Mouse (Mus musculus): Measurements from ENCODE around the gene Myo5c. TPM values are rescaled to one million over a fixed set of nuclear protein-coding genes. Genes with fewer than 3 reads are reported as not detected.

Myo5c gene
- polyA plus RNA-seq, 1 experiment, result 12.1 TPM

- 52% methylated on average over 3 of the region's 3 CpGs for WGBS
- peak overlapping the region; percentile 14; the same call in 1 of the 2 replicates for H3K27ac ChIP-seq (ENCODE audit: insufficient read depth, low read depth, low read length)
- TF ChIP-seq POLR2A (IDR thresholded peaks at IDR 0.05; ENCODE audit: low read depth, low read length) (no peak), CTCF (IDR thresholded peaks at IDR 0.05; ENCODE audit: extremely low read depth, insufficient read length, insufficient replicate concordance, low read depth, low read length) (no peak)
Measured at GRCm38 (mm10) chr9:75264008-75264718, 32.3 kb downstream of the Myo5c start.

GRCm38 (mm10) chr9:75267147-75267546, 35.3 kb downstream of the Myo5c start:
- TF ChIP-seq CTCF (IDR thresholded peaks at IDR 0.05; ENCODE audit: extremely low read depth, insufficient read length, insufficient replicate concordance, low read depth, low read length), result no peak
- no peak for TF ChIP-seq POLR2A (IDR thresholded peaks at IDR 0.05; ENCODE audit: low read depth, low read length)
- no peak overlapping the region for H3K4me3 ChIP-seq (ENCODE audit: low read depth, low read length)
- 41% methylated on average over 6 of the region's 6 CpGs for WGBS
- no peaks in the 10 kb centered on the region; the same call in 1 of the 2 replicates for H3K4me1 ChIP-seq (ENCODE audit: control insufficient read depth, insufficient read depth, insufficient read length, low read length)
- H3K27me3 ChIP-seq (ENCODE audit: control insufficient read depth, insufficient read depth, low read length), result no peaks in the 10 kb centered on the region
- H3K27ac ChIP-seq (ENCODE audit: insufficient read depth, low read depth, low read length), result no peak overlapping the region
- peaks cover 6% of the 10 kb centered on the region for H3K36me3 ChIP-seq (ENCODE audit: control insufficient read depth, insufficient read depth, low read length)

More at GRCm38 (mm10) chr9:75264008-75264718, 32.3 kb downstream of the Myo5c start:
- no peaks in the 10 kb centered on the region; the same call in 1 of the 2 replicates for H3K4me1 ChIP-seq (ENCODE audit: control insufficient read depth, insufficient read depth, insufficient read length, low read length)
- peaks cover 4% of the 10 kb centered on the region for H3K36me3 ChIP-seq (ENCODE audit: control insufficient read depth, insufficient read depth, low read length)
- no peak overlapping the region for H3K4me3 ChIP-seq (ENCODE audit: low read depth, low read length)
- H3K27me3 ChIP-seq (ENCODE audit: control insufficient read depth, insufficient read depth, low read length), result no peaks in the 10 kb centered on the region

GRCm38 (mm10) chr9:75270382-75270781, 38.6 kb downstream of the Myo5c start:
- 67% methylated on average over 6 of the region's 6 CpGs for WGBS
- no peak overlapping the region for H3K4me3 ChIP-seq (ENCODE audit: low read depth, low read length)
- no peak overlapping the region for H3K27ac ChIP-seq (ENCODE audit: insufficient read depth, low read depth, low read length)
- no peaks in the 10 kb centered on the region for H3K4me1 ChIP-seq (ENCODE audit: control insufficient read depth, insufficient read depth, insufficient read length, low read length)
- peaks cover 6% of the 10 kb centered on the region for H3K36me3 ChIP-seq (ENCODE audit: control insufficient read depth, insufficient read depth, low read length)
- no peaks in the 10 kb centered on the region for H3K27me3 ChIP-seq (ENCODE audit: control insufficient read depth, insufficient read depth, low read length)
- no peak for TF ChIP-seq CTCF (IDR thresholded peaks at IDR 0.05; ENCODE audit: extremely low read depth, insufficient read length, insufficient replicate concordance, low read depth, low read length)
- TF ChIP-seq POLR2A (IDR thresholded peaks at IDR 0.05; ENCODE audit: low read depth, low read length), result no peak

- no peaks in the 10 kb centered on the region for H3K4me1 ChIP-seq (ENCODE audit: control insufficient read depth, insufficient read depth, insufficient read length, low read length)
- 94% methylated on average over 8 of the region's 8 CpGs for WGBS
- TF ChIP-seq POLR2A (IDR thresholded peaks at IDR 0.05; ENCODE audit: low read depth, low read length), result no peak
- no peak for TF ChIP-seq CTCF (IDR thresholded peaks at IDR 0.05; ENCODE audit: extremely low read depth, insufficient read length, insufficient replicate concordance, low read depth, low read length)
- no peaks in the 10 kb centered on the region for H3K27me3 ChIP-seq (ENCODE audit: control insufficient read depth, insufficient read depth, low read length)
- no peak overlapping the region for H3K4me3 ChIP-seq (ENCODE audit: low read depth, low read length)
- H3K36me3 ChIP-seq (ENCODE audit: control insufficient read depth, insufficient read depth, low read length), result peaks cover 6% of the 10 kb centered on the region
- no peak overlapping the region for H3K27ac ChIP-seq (ENCODE audit: insufficient read depth, low read depth, low read length)
Measured at GRCm38 (mm10) chr9:75271539-75271938, 39.7 kb downstream of the Myo5c start.

- TF ChIP-seq POLR2A (IDR thresholded peaks at IDR 0.05; ENCODE audit: low read depth, low read length), result no peak
- H3K4me3 ChIP-seq (ENCODE audit: low read depth, low read length), result no peak overlapping the region
- no peak overlapping the region for H3K27ac ChIP-seq (ENCODE audit: insufficient read depth, low read depth, low read length)
- peaks cover 4% of the 10 kb centered on the region for H3K36me3 ChIP-seq (ENCODE audit: control insufficient read depth, insufficient read depth, low read length)
- no peaks in the 10 kb centered on the region for H3K27me3 ChIP-seq (ENCODE audit: control insufficient read depth, insufficient read depth, low read length)
- no peaks in the 10 kb centered on the region for H3K4me1 ChIP-seq (ENCODE audit: control insufficient read depth, insufficient read depth, insufficient read length, low read length)
- 72% methylated on average over 6 of the region's 6 CpGs for WGBS
Measured at GRCm38 (mm10) chr9:75273646-75274045, 41.8 kb downstream of the Myo5c start.

- H3K4me1 ChIP-seq (ENCODE audit: control insufficient read depth, insufficient read depth, insufficient read length, low read length), result no peaks in the 10 kb centered on the region
- 87% methylated on average over 5 of the region's 5 CpGs for WGBS
- TF ChIP-seq CTCF (IDR thresholded peaks at IDR 0.05; ENCODE audit: extremely low read depth, insufficient read length, insufficient replicate concordance, low read depth, low read length) (no peak), POLR2A (IDR thresholded peaks at IDR 0.05; ENCODE audit: low read depth, low read length) (no peak)
- H3K36me3 ChIP-seq (ENCODE audit: control insufficient read depth, insufficient read depth, low read length), result peaks cover 4% of the 10 kb centered on the region
- H3K4me3 ChIP-seq (ENCODE audit: low read depth, low read length), result no peak overlapping the region
- H3K27ac ChIP-seq (ENCODE audit: insufficient read depth, low read depth, low read length), result no peak overlapping the region
- no peaks in the 10 kb centered on the region for H3K27me3 ChIP-seq (ENCODE audit: control insufficient read depth, insufficient read depth, low read length)
Measured at GRCm38 (mm10) chr9:75274486-75274885, 42.7 kb downstream of the Myo5c start.

GRCm38 (mm10) chr9:75275051-75275450, 43.2 kb downstream of the Myo5c start:
- Histone ChIP-seq H3K4me1 (ENCODE audit: control insufficient read depth, insufficient read depth, insufficient read length, low read length) (no peaks in the 10 kb centered on the region), H3K36me3 (ENCODE audit: control insufficient read depth, insufficient read depth, low read length) (peaks cover 3% of the 10 kb centered on the region), H3K27ac (ENCODE audit: insufficient read depth, low read depth, low read length) (no peak overlapping the region), H3K27me3 (ENCODE audit: control insufficient read depth, insufficient read depth, low read length) (no peaks in the 10 kb centered on the region), H3K4me3 (ENCODE audit: low read depth, low read length) (no peak overlapping the region)
- 95% methylated on average over 9 of the region's 9 CpGs for WGBS
- TF ChIP-seq POLR2A (IDR thresholded peaks at IDR 0.05; ENCODE audit: low read depth, low read length) (no peak), CTCF (IDR thresholded peaks at IDR 0.05; ENCODE audit: extremely low read depth, insufficient read length, insufficient replicate concordance, low read depth, low read length) (no peak)
